Mouse (Mus musculus) lung, postnatal 25 days (tissue): ENCODE data around the gene Bhmt.
"Not testable (repeated sequence)": the region's sequence is repeated elsewhere in the genome, so short reads cannot be mapped to it uniquely, and the experiment has no call there.

Experiments used
- DNase-seq: peaks from one replicate; pipeline ENCODE4 v3.0.0; 2022; ENCODE audit warnings: low spot score

Bhmt gene

GRCm38 (mm10) chr13:93608476-93608875, 29.3 kb downstream of the Bhmt start:
- no peak for DNase-seq

GRCm38 (mm10) chr13:93607701-93608100, 30.1 kb downstream of the Bhmt start:
- DNase-seq = no peak

GRCm38 (mm10) chr13:93606868-93607578, 30.7 kb downstream of the Bhmt start:
- no peak for DNase-seq

- no peak for DNase-seq
These were observed 33.1 kb downstream of the Bhmt start for GRCm38 (mm10) chr13:93604698-93605097.

- no peak for DNase-seq
These were observed 36.2 kb downstream of the Bhmt start for GRCm38 (mm10) chr13:93601527-93601926.

GRCm38 (mm10) chr13:93593040-93593699, 44.6 kb downstream of the Bhmt start:
- DNase-seq = peak; percentile 2

GRCm38 (mm10) chr13:93582526-93582925, 55.2 kb downstream of the Bhmt start:
- not testable (repeated sequence) for DNase-seq

GRCm38 (mm10) chr13:93580431-93580830, 57.3 kb downstream of the Bhmt start:
- no peak for DNase-seq

GRCm38 (mm10) chr13:93569676-93570075, 68.1 kb downstream of the Bhmt start:
- DNase-seq = no peak
